Mouse (Mus musculus) thymus, adult 2 months (tissue): ENCODE data around the gene Fibp. TPM values are rescaled to one million over a fixed set of nuclear protein-coding genes. Genes with fewer than 3 reads are reported as not detected.

Experiments used
- DNase-seq: peaks from one replicate; pipeline ENCODE4 v3.0.0; 2021
- H3K27ac ChIP-seq: fragments of 200-500 bp; 2 replicates; pipeline ENCODE4 v1.5.1; 2012; ENCODE audit warnings: low read length, control low read depth; ENCODE audit not compliant: control insufficient read depth, insufficient read depth
- H3K27me3 ChIP-seq: fragments of 200-500 bp; 2 replicates; pipeline ENCODE4 v1.6.1; 2012; ENCODE audit warnings: mild to moderate bottlenecking, low read length, moderate library complexity, mixed read lengths; ENCODE audit not compliant: control insufficient read depth, insufficient read depth
- H3K36me3 ChIP-seq: fragments of 200-500 bp; 2 replicates; pipeline ENCODE4 v1.6.1; 2012; ENCODE audit warnings: mild to moderate bottlenecking, low read length, moderate library complexity; ENCODE audit not compliant: control insufficient read depth, insufficient read depth
- H3K4me1 ChIP-seq: fragments of 200-500 bp; replicated peaks from 2 replicates; pipeline ENCODE4 v1.6.1; 2012; ENCODE audit warnings: low read length; ENCODE audit not compliant: control insufficient read depth, insufficient read depth
- H3K4me3 ChIP-seq: fragments of 200-500 bp; 2 replicates; pipeline ENCODE4 v1.5.1; 2012; ENCODE audit warnings: mild to moderate bottlenecking, low read length, control low read depth, moderate library complexity; ENCODE audit not compliant: control insufficient read depth, insufficient read depth
- CTCF ChIP-seq: fragments of 200-500 bp; IDR thresholded peaks from 2 replicates; pipeline ENCODE4 v1.5.1; 2012; ENCODE audit warnings: mild to moderate bottlenecking, control low read depth, low read length, moderate library complexity, borderline replicate concordance; ENCODE audit not compliant: control insufficient read depth, poor library complexity, insufficient read depth; ENCODE audit errors: extremely low read depth
- POLR2A ChIP-seq: fragments of 200-500 bp; IDR thresholded peaks from 2 replicates; pipeline ENCODE4 v1.6.1; 2012; ENCODE audit warnings: mild to moderate bottlenecking, low read length, control low read depth, moderate library complexity; ENCODE audit not compliant: control insufficient read depth, poor library complexity, insufficient read depth; ENCODE audit errors: extremely low read depth
- WGBS: fragments of 180-500 bp; shearing (Covaris S2); methylation state at CpG from one replicate; pipeline ENCODE4 v1.1.7; 2018; 5-methylcytosine and 5-hydroxymethylcytosine counted together
- polyA plus RNA-seq: library from polyadenylated mRNA; depleted of rRNA; stranded (reverse); fragments of >200 nt; gene quantifications from 2 replicates; pipeline ENCODE4 v1.2.3, GENCODE M21; 2012

Fibp gene
- polyA plus RNA-seq, 1 experiment: 157 TPM

DNA sequence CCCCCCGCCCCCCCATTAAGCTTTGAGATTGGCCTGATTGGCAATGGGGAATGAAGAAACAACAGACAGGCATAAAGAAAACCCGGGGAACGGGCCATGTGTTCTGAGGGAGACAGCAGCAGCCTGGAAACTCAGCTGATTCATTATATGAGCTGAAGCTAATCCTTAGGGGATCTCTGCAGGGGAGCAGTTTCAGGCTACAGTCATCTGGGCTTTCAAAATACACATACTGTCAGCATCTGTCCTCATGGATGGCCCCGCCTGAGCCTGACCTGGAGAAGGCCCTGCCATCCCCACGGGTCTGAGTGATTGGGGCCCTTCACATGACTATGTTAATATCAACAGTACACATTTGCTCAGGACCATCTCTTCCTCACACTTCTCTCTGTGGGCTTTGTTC lies 11.4 kb downstream of the Fibp start:
- no peak for DNase-seq
- Histone ChIP-seq H3K4me3 (no peak overlapping the region), H3K27ac (no peak overlapping the region), H3K4me1 (peaks cover 24% of the 10 kb centered on the region), H3K27me3 (peaks cover 5% of the 10 kb centered on the region), H3K36me3 (no peaks in the 10 kb centered on the region)
- 81% methylated on average over 5 of the region's 5 CpGs for WGBS
- no peak for TF ChIP-seq POLR2A
- TF ChIP-seq CTCF: no peak

GRCm38 (mm10) chr19:5472857-5473256 lies 12.4 kb downstream of the Fibp start:
- Histone ChIP-seq H3K27me3 (peaks cover 5% of the 10 kb centered on the region), H3K4me1 (peaks cover 23% of the 10 kb centered on the region), H3K4me3 (no peak overlapping the region), H3K36me3 (no peaks in the 10 kb centered on the region), H3K27ac (no peak overlapping the region)
- TF ChIP-seq POLR2A (no peak), CTCF (no peak)
- DNase-seq: no peak
- WGBS: 84% methylated on average over 3 of the region's 3 CpGs

- H3K27ac ChIP-seq: no peak within 1 kb of the TSS
- TF ChIP-seq POLR2A: no peak
- TF ChIP-seq CTCF: no peak
Measured at GRCm38 (mm10) chr19:5473720-5474119, 13.3 kb downstream of the Fibp start, which contains the start of gene Efemp2. Gene Efemp2, plus strand, starts transcription at chr19:5473954.

GRCm38 (mm10) chr19:5474281-5475068 lies 14.1 kb downstream of the Fibp start:
- no peak for DNase-seq
- peaks cover 11% of the 10 kb centered on the region for H3K4me1 ChIP-seq
- peak overlapping the region; percentile 45 for H3K4me3 ChIP-seq
- TF ChIP-seq CTCF (no peak), POLR2A (no peak)
- WGBS: 6% methylated on average over 53 of the region's 68 CpGs
- no peak overlapping the region for H3K27ac ChIP-seq
- H3K27me3 ChIP-seq: peaks cover 5% of the 10 kb centered on the region
- no peaks in the 10 kb centered on the region for H3K36me3 ChIP-seq

More at GRCm38 (mm10) chr19:5473720-5474119, 13.3 kb downstream of the Fibp start, which contains the start of gene Efemp2:
- Histone ChIP-seq H3K36me3 (no peaks in the 10 kb centered on the region), H3K4me1 (peaks cover 14% of the 10 kb centered on the region), H3K27me3 (peaks cover 5% of the 10 kb centered on the region), H3K4me3 (peak within 1 kb of the TSS; percentile 46)
- peak; percentile 58 for DNase-seq
- WGBS: 31% methylated on average over 22 of the region's 22 CpGs

DNA sequence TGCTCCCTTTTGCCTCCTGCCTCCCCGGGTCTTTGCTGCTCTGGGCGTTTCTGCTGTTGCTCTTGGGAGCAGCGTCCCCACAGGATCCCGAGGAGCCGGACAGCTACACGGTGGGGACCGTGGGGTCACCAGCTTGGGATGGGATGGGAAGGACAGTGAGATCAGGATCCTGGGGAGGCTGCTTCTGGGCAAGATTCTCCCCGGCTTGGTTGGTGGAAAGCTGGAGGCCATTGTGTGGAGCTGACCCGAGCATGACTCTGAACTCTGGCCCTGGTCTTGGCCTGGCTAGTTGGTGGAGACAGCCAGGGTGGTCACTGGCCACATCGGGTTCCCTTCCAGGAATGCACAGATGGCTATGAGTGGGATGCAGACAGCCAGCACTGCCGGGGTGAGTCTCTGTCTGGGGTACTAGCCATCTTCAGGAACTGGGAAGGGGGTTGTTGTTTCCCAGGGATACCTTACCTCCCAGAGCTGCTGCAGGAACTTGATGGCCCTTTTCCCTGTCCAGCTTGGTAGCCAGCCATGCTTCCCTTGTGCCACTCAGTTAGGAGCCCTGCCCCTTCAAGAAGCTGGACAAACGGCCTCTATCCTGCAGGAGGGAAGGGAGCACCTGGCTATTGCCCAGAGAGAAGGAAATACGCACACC lies 14.8 kb downstream of the Fibp start:
- H3K36me3 ChIP-seq: no peaks in the 10 kb centered on the region
- 84% methylated on average over 13 of the region's 13 CpGs for WGBS
- peaks cover 5% of the 10 kb centered on the region for H3K27me3 ChIP-seq
- no peak for DNase-seq
- no peak overlapping the region for H3K27ac ChIP-seq
- peak overlapping the region; percentile 45; the same call in 1 of the 2 replicates for H3K4me3 ChIP-seq
- TF ChIP-seq POLR2A (no peak), CTCF (no peak)
- peaks cover 11% of the 10 kb centered on the region for H3K4me1 ChIP-seq

DNA sequence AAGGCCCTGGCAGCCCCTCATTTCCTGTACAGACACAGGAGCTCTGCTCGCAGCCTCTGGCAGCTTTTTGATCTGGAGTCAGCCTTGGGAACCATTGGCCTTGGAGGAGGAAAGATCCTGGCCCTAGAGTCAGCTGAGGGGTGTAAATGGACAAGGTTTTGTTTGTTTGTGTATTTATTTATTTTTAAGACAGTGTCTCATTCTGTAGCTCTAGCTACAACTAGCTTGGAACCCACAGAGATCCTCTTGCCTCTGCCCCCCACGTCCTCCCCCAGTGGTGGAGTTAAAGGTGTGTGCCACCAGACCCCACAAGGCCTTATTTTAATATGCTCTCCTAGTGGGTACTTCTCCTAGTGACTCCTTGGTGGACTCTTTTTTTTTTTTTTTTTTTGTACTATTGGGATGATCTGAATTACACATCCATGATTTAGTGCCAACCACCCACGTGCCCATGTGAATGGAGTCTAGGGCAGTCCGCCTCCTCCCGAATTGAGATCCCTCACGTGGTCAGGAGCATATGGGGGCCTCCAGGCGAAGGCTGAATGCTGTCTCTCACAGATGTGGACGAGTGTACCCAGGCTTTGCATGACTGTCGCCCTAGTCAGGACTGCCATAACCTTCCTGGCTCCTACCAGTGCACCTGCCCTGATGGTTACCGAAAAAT lies 16.7 kb downstream of the Fibp start:
- H3K27ac ChIP-seq: no peak overlapping the region
- 84% methylated on average over 10 of the region's 10 CpGs for WGBS
- peaks cover 5% of the 10 kb centered on the region for H3K27me3 ChIP-seq
- H3K4me1 ChIP-seq: peaks cover 11% of the 10 kb centered on the region
- no peaks in the 10 kb centered on the region for H3K36me3 ChIP-seq
- H3K4me3 ChIP-seq: no peak overlapping the region
- TF ChIP-seq CTCF (no peak), POLR2A (no peak)
- DNase-seq: no peak
